Mouse (Mus musculus) G1E (cell line): ENCODE measurements around the gene Nsf.

Experiments
- CTCF ChIP-seq: IDR thresholded peaks from 2 replicates; pipeline ENCODE4 v1.5.1; 2012; ENCODE audit warnings: low read depth, low read length, inconsistent platforms, mixed read lengths
- GATA1 ChIP-seq: IDR thresholded peaks from 2 replicates; pipeline ENCODE4 v1.6.1; 2012; ENCODE audit warnings: borderline replicate concordance, low read length, inconsistent platforms, mixed read lengths
- POLR2AphosphoS5 ChIP-seq: IDR thresholded peaks from 2 replicates; pipeline ENCODE4 v1.6.1; 2012; ENCODE audit warnings: low read depth, low read length, inconsistent platforms; ENCODE audit not compliant: insufficient replicate concordance

- TF ChIP-seq CTCF, result no peak
- TF ChIP-seq GATA1, result no peak
- no peak for TF ChIP-seq POLR2AphosphoS5
Observed at GRCm38 (mm10) chr11:103905506-103905905, 48.4 kb downstream of the Nsf start.
